Mouse (Mus musculus): ENCODE measurements at regions not wholly inside any gene's neighbourhood (a gene's known extent, or its start where the extent isn't known, plus 50 kb on each side); places are given as distances from the start of the nearest gene placed in this dataset.

GRCm38 (mm10) chr16:21353545-21353944, 69.4 kb upstream of the Vps8 start:
- no peak for TF ChIP-seq CTCF (IDR thresholded peaks at IDR 0.05; ENCODE audit: control insufficient read depth, insufficient read depth, insufficient replicate concordance, low read depth, low read length)
- no peak for TF ChIP-seq POLR2A (IDR thresholded peaks at IDR 0.05; ENCODE audit: control insufficient read depth, low read depth, low read length)
